Mouse (Mus musculus) regulatory T cell (primary cell): ENCODE measurements around the gene Mrap2.
"Not testable (repeated sequence)": the region's sequence is repeated elsewhere in the genome, so short reads cannot be mapped to it uniquely, and the experiment has no call there.

Experiments used
- in situ Hi-C: fragments of 300-600 bp; cut with MboI, MseI; formaldehyde crosslinking; loops from one replicate; pipeline ENCODE4 v1.15.1; 2025; ENCODE audit warnings: high pct_unique_total_duplicates

Mrap2 gene

DNA sequence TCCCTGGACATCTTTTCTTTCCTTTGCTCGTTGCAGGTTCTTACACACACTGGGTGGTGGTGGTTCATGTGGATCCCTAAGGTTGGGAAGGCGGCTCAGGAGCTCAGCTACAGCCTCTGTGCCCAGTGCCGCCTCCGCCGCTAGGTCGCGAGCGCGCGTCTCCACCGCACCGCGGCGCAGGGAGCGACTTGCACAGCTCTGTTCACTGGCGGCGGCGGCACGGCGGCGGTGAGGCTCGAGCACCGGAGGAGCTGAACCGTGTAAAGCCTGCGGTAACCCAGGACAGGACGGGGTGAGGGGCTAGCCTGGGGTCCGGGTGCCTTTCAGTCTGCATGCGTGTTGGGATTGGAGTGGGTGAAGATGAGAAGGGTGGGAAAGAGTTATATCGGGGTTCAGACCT is at the start of gene Mrap2:
Gene Mrap2 (plus strand): TSS at position 201 of the 400 bp plus-strand sequence.
- in situ Hi-C loops, result no loop called here

DNA sequence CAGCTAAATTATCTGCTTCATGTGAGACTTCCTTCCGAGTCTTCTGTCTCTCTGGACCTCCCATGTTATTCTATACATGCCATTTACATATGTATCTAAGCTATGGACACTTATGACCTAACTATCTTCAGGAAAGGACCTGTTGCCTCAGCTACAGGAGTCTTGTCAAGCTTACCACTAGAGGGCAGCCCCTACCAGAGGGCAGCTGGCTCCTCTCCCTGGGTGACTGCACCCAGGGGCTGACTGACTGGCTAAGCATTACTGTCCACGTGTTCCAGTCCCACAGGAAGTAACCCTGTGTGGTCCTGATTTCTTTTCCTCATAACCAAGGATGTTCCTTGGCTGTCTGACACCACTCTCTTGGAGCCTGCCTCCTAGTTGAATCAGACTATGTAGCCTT is 46.1 kb upstream of the Mrap2 start:
- in situ Hi-C loops, result no loop called here

DNA sequence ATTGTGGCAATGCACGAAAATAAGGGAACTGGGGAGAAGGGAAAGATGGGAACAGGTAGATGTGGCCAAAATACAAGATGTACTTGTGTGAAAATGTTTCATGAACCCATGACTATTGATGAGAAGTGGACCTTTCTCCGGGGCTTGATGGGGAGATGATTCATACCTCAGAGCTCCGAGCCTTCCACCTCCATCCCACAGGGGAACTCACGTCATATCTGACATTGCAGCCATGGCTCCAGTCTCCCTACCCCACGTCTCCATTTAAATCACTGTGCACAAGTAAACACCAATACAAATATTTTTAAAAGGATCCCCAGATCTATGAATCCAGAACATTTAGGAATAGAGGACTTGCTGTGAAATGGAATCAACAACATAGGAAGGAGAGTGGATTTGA is 29.1 kb upstream of the Mrap2 start:
- in situ Hi-C loops, result loop anchor here (5.0 kb wide), 1 partner anchor 512 kb away; no protein-coding TSS in a partner anchor

DNA sequence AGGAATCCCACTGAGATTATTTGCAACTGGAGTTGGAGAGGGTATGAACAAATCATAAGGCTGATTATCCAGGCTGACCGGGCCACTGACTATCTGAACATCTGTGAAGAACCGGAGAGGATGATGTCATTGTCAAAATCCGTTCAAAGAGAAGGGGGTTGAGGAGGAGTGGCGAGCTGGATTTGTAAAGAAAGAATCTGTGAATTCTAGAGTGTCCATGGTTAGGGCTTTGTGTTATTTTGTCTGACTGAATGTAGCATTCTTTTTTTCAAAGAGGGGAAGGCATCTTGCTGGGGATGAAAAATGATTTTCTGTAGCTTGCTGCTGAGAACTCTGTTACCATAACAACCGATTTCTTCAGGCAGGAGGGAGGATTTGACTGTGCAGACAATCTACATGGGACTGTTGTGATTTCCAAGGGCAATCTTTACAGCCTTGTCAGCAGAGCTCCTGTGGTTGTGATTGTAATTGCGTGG is 28.6 kb upstream of the Mrap2 start:
- in situ Hi-C loops, result loop anchor here (5.0 kb wide), 1 partner anchor 512 kb away; no protein-coding TSS in a partner anchor

DNA sequence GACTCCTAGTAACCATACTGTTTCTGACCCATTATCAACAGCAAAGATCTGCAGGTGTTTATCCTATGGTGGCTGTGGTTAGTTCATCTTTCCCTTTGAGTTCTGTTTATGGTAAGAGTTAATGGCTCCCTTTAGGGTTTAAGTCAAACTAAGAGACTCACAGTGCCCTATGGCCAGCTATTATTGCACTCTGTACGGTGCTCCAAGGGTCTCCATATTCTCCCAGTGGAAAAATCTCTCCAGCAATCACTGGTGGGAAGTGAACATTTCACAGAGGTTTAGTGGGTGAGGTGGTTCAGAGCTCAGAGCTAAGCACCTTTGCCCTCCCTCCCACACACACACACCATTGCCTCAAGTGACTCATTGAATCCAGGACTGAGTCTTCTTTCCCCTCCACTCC is 28.1 kb upstream of the Mrap2 start:
- in situ Hi-C loops, result loop anchor here (5.0 kb wide), 1 partner anchor 511 kb away; no protein-coding TSS in a partner anchor

DNA sequence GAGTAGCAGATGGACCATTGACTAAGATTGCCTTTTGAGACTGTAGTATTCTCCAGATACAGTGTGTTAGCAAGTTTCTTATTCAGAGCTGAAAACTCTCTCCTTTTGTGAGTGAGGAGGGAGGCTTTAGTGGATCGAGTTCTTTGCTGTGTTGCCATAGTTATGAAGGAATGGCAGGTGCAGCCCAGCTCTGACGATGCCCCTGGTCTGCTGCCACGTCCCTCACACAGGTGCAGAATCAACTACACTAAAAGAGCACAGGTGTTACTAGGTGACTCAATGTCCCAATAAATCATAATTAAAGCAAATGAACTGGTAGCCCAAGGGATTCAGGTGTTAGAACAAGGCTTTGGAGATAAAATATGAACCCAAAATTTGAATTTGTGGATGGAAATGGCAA is 25.1 kb upstream of the Mrap2 start:
- in situ Hi-C loops, result loop anchor here (5.0 kb wide), 1 partner anchor 508 kb away; no protein-coding TSS in a partner anchor

DNA sequence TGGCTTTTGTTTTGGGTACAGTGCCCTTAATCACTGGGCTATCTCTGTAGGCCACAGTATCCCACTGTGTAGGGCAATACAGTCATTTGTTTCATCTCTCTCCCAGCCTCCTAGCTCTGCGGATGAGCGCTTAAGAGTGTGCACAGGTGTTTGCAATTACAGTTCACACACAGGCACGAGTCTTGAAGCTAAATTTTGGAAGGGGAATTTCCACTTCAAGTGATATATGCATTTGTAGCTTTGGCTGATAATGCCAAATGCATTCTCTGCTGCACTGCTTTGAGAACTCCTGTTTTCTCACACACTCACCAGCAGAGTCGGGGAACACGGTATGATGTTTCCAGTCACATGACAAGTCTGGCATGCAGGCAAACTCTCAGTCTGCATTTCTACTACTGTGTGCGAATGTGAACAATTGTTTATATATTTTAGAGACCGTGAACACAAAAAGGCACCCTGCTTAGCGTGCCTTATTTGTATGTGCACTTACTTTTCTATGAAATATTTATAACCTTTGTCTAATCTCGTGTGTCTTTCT is 22.1 kb upstream of the Mrap2 start:
- in situ Hi-C loops, result no loop called here

DNA sequence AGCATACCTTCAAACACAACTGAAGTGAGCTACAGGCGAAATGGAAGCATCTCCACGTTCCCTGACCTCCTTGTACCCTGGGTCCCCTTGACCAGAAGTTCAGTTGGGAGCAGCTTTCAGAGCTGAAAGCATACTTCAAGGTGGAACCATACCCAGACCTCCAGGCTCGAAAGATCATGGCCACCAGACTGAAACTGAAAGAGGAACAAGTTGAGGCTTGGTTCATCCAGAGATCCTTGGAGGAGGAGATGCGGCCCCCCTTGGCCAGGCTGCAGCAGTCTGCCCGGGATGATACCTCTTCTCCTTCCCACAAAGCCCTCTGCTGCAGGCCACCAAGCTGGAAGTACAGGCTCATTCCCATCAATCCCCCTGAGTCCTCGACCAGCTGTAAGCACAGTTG is 17.1 kb upstream of the Mrap2 start:
- in situ Hi-C loops, result not testable (repeated sequence)

DNA sequence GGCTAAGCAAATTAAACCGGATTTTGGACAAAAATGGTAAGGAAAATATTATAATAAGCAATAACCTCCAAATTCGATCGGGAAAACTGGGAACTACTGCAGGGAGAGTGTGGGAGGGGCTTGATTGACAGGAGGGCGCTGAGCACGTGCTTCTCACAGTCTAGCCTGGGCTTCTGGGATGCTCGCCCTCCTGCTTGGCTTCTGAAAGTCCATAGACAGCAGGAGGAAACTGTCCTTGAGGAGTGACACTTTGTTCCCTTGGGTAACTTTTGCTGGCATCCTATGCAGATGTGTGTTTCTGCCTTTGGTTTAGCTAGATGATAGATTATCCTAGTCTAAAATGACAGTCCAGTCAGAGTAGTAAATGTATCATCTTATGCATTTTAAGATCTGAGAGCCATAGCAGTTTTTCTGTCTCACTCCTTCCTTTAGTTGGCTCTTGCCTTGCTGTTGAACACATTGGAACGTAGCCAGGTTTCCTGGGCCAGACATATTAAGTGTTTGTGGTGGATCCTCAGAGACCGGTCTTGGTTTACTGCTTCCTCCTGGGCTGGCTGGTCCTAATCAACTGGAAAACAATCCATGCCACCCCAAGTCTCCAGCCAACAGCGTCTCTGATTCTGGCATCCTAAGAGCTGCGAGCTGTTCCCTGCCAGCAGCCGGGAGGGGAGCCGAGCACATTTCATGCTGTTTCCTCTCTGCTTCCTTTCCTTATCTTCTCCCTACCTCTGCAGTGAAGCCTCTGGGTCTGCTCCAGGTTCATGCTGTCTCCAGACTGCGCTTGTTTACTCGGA is 8.1 kb upstream of the Mrap2 start:
- in situ Hi-C loops, result loop anchor here (10.0 kb wide), 1 partner anchor 531 kb away; no protein-coding TSS in a partner anchor

DNA sequence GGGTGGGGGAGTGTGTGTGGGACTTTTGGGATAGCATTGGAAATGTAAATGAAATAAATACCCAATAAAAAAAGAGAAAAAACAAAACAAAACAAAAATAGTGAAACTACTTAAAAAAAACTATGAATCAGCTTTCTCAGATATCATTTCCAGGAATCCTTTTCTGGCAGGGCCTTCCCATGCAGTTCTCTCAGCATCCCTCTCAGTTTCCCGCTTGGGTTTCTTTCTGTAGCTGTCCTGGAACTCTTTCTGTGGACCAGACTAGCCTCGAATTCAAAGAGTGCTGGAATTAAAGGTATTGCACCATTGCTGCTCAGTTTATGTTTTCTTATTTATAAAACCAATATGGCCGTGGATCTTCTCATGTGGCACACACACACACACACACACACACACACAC is 1.0 kb upstream of the Mrap2 start:
- in situ Hi-C loops, result no loop called here

DNA sequence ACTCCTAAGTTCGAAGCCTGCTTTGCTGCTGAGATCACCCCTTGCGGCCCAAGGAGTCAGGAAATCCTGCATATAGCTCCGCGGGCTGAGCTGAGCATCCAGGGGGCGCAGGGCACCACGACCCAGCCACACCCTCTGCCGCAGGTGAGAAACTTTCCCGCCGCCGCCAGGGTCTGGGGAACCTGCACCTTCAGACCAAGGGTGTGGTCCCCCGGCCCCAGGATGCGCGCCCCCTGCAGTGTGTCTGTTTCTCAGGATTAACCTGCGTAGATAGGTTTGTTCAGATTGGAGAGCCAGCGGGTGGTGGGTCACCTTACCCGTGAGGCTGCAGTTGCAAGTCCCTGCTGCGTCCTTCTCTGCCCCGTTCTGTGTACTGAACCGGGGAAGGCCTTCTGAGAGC is 426 bp downstream of the Mrap2 start:
- in situ Hi-C loops, result no loop called here

DNA sequence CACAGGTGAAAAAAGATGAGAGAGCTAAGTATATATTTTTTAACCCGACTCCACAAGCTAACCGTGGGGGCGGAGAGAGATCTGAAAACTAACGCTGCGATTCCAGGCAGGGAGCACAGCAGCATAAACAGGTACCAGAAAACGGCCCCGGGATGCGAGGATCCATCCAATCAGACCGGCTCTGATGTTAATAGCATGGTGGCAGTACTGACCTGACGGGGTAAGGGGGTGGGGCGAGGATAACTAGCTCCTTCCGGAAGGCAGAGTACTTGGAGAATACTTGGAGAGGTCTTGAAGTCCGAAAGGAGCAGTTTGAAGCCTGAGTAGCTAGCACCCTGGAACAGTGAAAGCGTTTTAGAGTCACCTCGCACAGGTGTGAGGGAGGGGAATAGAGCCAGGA is 1.1 kb downstream of the Mrap2 start:
- in situ Hi-C loops, result no loop called here

DNA sequence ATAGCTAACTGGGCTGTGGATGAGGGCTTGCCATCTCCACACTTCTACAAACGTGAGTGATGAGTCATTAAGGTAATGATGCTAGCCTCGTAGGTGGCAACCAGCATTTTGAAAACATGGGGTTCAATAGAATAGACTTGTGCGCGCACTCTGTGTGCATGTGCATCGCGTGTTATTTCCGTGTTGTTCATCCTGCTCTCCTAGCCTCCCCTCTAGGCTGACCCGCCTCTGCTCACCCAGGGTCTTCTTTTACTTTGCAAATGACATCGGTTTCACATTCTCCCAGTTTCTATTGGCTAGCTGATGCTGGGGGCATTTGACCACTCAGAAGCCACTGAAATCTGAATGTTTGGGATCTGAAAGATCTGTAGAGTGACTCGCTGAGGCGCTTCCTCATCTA is 1.6 kb downstream of the Mrap2 start:
- in situ Hi-C loops, result no loop called here

DNA sequence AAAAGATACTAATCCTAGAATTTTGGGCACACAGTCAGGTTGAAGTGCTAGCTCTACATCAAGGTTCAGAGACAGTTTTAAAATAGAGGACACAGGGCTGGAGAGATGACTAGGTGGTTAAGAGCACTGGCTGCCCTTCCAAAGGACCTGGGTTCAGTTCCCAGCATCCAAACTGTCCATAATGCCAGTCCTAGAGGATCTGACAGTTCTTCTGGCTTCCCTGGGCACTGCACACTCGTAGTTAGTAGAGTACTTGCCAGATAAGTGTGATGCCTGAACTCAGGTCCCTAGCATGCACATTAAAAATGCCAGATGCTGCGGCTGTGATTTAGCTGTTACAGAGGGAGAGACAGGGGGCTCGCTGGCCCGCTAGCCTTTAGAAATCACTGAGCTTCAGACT is 2.3 kb downstream of the Mrap2 start:
- in situ Hi-C loops, result no loop called here

DNA sequence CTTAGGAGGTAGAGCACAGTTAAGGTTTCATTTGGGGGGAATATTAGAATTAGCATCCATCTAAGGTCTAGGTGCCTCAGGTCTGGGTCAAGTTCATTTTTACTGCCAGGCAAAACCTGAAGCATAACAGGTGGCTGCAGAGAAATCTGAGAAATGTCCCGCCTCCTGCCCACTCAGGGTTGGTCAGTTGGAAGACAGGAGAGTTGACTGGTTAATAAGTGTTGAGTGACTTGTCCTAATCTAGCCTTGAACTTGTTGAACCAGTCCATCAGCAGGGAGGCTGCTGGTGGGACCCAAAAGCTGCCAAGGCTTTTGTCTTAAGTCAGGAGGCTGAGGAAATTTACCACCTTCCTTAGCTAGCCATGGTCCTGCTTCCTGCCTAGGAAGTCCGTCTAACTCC is 3.8 kb downstream of the Mrap2 start:
- in situ Hi-C loops, result no loop called here

DNA sequence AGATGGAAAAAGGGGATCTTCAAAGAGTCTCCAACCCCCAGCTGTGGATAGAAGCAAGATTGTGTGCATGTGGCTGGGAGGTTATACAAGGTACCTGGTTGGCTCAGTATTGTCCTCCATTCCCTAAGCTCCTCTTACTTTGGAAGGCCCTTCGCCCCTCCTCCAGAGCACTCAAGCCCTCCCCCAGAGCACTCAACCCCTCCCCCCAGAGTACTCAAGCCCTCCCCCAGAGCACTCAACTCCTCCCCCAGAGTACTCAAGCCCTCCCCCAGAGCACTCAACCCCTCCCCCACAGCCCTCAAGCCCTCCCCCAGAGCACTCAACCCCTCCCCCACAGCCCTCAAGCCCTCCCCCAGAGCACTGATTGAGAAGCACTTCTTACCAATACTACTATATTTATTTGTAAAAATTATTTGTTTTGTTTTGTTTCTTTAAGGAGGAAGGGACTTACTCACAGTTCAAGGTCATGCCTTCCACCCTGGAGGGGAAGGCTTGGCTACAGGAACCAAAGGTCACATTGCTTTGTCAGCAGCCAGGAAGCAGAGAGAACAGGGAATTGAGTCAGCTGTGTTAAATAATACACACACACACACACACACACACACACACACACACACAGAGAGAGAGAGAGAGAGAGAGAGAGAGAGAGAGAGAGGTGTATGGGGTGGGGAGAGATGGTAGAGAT is 8.7 kb downstream of the Mrap2 start:
- in situ Hi-C loops, result loop anchor here (10.0 kb wide), 1 partner anchor 972 kb away; no protein-coding TSS in a partner anchor

DNA sequence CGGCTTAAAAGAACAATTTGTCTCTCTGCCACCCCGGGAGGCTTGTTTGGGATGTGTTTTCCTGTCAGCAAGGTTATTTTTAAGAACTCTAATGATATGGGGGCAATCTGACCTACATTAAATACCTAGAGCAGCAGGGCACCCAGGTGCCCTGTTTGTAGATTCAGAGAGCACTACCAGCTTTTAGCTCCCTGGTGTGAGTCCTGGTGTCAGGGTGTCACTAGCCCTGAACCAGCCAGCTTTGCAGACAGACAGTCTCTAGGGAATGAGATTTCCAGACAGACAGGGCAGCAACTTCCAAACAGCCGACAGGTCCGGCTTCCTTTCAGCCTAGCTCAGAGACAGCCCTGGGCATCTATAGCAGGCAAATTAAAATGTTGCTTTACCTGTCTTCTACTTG is 18.5 kb downstream of the Mrap2 start:
- in situ Hi-C loops, result no loop called here

DNA sequence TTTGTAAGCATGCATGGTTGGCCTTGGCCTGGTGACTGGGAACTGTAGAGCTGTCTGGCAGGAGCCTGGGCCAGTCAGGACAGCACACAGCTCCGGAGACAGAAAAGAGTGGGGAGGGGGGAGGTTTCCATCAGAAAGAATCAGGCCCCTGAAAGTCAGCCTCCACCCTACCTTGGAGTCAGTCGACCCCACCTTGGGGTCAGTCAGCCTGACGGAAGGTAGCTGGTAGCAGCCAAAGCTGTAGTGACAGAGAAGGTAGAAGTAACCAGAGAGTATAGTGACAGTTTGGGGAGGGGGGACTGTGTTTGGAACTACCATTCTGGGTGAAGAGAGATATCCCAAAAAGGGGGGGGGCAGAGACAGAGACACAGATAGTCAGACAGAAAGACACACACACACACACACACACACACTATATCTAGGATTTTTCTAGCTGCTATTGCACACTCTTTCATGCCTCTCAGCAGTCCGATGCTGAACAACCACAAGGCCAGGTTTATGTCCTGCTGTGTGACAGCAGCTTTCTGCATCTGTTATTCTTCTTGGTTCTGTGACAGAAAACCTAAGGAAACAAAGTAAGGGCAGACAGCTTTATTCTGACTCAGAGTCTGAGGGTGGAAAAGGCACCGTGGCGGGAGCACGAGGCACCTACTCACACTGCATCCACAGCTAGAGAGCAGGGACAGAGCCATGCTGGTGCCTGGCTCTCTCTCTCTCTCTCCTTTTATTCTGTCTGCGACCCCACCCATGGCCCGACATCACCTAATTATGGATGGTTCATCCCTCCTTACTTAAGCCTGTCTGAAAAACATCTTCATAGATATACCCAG is 23.1 kb downstream of the Mrap2 start:
- in situ Hi-C loops, result no loop called here

DNA sequence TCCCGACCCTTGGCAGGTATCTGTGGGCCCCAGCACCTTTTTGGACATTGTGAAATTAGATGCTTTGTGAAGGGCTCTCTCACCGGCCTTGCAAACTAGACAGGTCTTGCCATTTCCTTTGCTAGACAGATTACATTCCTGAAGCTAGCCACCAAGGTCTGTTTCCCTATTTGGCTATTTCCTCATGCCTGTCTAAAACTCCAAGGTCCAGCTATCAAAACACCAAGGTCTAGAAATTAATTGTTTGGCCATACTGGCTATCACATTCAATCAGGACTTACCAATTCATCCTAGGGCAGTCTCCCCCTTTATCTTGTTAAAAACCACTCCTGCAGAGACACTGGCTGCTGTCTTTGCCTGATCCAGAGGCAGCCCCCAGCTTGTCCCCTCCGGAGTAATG is 23.9 kb downstream of the Mrap2 start:
- in situ Hi-C loops, result no loop called here

DNA sequence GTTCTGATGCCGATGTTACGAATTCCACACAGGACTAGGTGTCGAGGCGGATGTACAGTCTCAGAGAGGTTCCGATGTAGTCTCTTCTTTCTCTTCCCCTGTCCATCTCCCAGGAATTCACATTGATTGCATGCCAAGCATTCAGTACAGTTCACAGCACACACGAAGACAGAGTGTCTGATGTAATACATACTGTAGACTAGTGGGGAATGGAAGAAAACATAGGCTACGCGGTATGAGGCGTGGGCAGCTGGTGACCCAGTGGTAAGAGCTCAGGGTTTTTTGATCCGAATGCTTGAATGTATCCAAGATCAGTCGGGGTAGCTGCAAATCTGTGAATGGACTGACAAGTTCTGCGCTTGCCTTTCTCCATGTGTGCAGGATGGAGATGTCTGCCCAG is 25.0 kb downstream of the Mrap2 start:
- in situ Hi-C loops, result no loop called here

DNA sequence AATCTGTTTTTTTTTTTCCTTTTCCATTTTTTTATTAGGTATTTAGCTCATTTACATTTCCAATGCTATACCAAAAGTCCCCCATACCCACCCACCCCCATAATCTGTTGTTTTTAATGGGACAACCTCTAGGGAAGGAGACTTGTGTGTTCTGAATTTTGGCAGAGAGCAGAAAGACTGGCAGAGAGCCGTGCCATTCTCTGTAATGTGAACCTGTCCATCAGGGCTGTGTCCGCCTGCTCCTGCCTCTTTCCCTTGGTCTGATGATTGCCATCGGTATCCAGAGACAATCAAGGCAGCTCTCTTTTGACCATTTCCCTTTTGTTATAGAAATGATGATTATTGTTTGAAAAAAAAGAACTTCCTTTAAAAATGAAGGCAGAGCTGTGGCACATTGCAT is 26.8 kb downstream of the Mrap2 start:
- in situ Hi-C loops, result no loop called here

DNA sequence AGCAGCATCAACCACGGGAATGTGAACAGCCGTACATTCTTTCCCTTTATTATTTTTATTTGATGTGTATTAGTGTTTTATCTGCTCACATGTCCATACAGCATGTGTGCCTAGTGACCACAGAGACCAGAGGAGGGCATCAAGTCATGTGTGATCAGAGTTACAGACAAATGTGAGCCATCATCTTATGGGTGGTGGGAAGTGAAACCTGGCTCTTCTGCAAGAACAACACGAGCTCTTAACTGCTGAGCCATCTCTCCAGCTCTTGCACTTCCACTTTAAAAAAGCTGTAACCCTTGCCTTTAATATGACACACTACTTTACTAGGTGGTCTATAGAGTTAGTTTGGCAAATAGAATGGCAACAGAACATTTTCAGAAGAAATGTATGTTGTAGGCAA is 27.4 kb downstream of the Mrap2 start:
- in situ Hi-C loops, result no loop called here
